Mouse (Mus musculus) gastrocnemius, adult 2 months (tissue): ENCODE measurements around the gene Pkm. TPM values are rescaled to one million over a fixed set of nuclear protein-coding genes. Genes with fewer than 3 reads are reported as not detected.

Experiments used
- DNase-seq: peaks from one replicate; pipeline ENCODE4 v3.0.0; 2022
- H3K27ac ChIP-seq: fragments of 200-600 bp; 2 replicates; pipeline ENCODE4 v1.8.1; 2022; ENCODE audit warnings: mild to moderate bottlenecking
- H3K4me3 ChIP-seq: fragments of 200-600 bp; 2 replicates; pipeline ENCODE4 v1.8.1; 2022; ENCODE audit warnings: mild to moderate bottlenecking, moderate library complexity
- CTCF ChIP-seq: fragments of 200-600 bp; IDR thresholded peaks from 2 replicates; pipeline ENCODE4 v1.8.1; 2022; ENCODE audit warnings: antibody characterized with exemption, mild to moderate bottlenecking, moderate library complexity
- intact Hi-C: fragments of 180-260 bp; cut with DNase I; formaldehyde crosslinking; loops from one replicate; pipeline ENCODE4 v1.15.1; 2025
- total RNA-seq, 2 experiments: library from RNA; stranded (reverse); gene quantifications; 2 replicates each; pipeline ENCODE4 v1.2.3; 2021

The Pkm gene
- total RNA-seq, 2 experiments from 2014 or later = 2,556 to 3,331 TPM

- intact Hi-C loops = loop anchor here (5.0 kb wide), 1 partner anchor 40 kb away; the partner anchor contains the start of gene Parp6
- peak overlapping the region; percentile 99 for H3K27ac ChIP-seq
- peak; percentile 53 for TF ChIP-seq CTCF
- peak overlapping the region; percentile 93 for H3K4me3 ChIP-seq
- peak; percentile 87 for DNase-seq
Measured at GRCm38 (mm10) chr9:59656635-59657617, 758 bp downstream of the Pkm start.

- intact Hi-C loops = loop anchor here (2.0 to 5.0 kb wide), 2 partner anchors 15 to 41 kb away; partner anchors contain the start of gene Parp6
- Histone ChIP-seq H3K4me3 (peak overlapping the region; percentile 93), H3K27ac (peak overlapping the region; percentile 99)
- no peak for DNase-seq
- no peak for TF ChIP-seq CTCF
Measured at GRCm38 (mm10) chr9:59658146-59658545, 2.0 kb downstream of the Pkm start.

- peak; percentile 94 for TF ChIP-seq CTCF
- Histone ChIP-seq H3K27ac (peak overlapping the region; percentile 99), H3K4me3 (peak overlapping the region; percentile 93)
- DNase-seq = peak; percentile 92
- intact Hi-C loops = loop anchor here (2.0 to 5.0 kb wide), 2 partner anchors 13 to 42 kb away; partner anchors contain the start of gene Parp6
Measured at GRCm38 (mm10) chr9:59659036-59660026, 3.2 kb downstream of the Pkm start.

- H3K27ac ChIP-seq = peak overlapping the region; percentile 99
- peak overlapping the region; percentile 93 for H3K4me3 ChIP-seq
- intact Hi-C loops = no loop called here
- peak; percentile 86 for DNase-seq
- no peak for TF ChIP-seq CTCF
Measured at GRCm38 (mm10) chr9:59660421-59660820, 4.3 kb downstream of the Pkm start.

GRCm38 (mm10) chr9:59661298-59661975 is 5.3 kb downstream of the Pkm start:
- intact Hi-C loops = no loop called here

GRCm38 (mm10) chr9:59663226-59663625 is 7.1 kb downstream of the Pkm start:
- TF ChIP-seq CTCF = no peak
- Histone ChIP-seq H3K4me3 (peak overlapping the region; percentile 93), H3K27ac (peak overlapping the region; percentile 99)
- no peak for DNase-seq
- intact Hi-C loops = no loop called here

More at GRCm38 (mm10) chr9:59661298-59661975, 5.3 kb downstream of the Pkm start:
- Histone ChIP-seq H3K27ac (peak overlapping the region; percentile 99), H3K4me3 (peak overlapping the region; percentile 93)
- DNase-seq = no peak
- no peak for TF ChIP-seq CTCF

GRCm38 (mm10) chr9:59663957-59664356 is 7.8 kb downstream of the Pkm start:
- TF ChIP-seq CTCF = no peak
- intact Hi-C loops = no loop called here
- DNase-seq = no peak
- peak overlapping the region; percentile 99 for H3K27ac ChIP-seq
- H3K4me3 ChIP-seq = peak overlapping the region; percentile 93

- peak overlapping the region; percentile 99 for H3K27ac ChIP-seq
- intact Hi-C loops = no loop called here
- DNase-seq = no peak
- H3K4me3 ChIP-seq = peak overlapping the region; percentile 93
- no peak for TF ChIP-seq CTCF
Measured at GRCm38 (mm10) chr9:59664664-59665256, 8.6 kb downstream of the Pkm start.

- peak overlapping the region; percentile 93 for H3K4me3 ChIP-seq
- peak overlapping the region; percentile 99 for H3K27ac ChIP-seq
- intact Hi-C loops = no loop called here
- no peak for DNase-seq
- no peak for TF ChIP-seq CTCF
Measured at GRCm38 (mm10) chr9:59666016-59666415, 9.8 kb downstream of the Pkm start.

- peak; percentile 63 for DNase-seq
Measured at GRCm38 (mm10) chr9:59666813-59667212, 10.6 kb downstream of the Pkm start.

GRCm38 (mm10) chr9:59667250-59667649 is 11.1 kb downstream of the Pkm start:
- TF ChIP-seq CTCF = no peak
- Histone ChIP-seq H3K27ac (peak overlapping the region; percentile 99), H3K4me3 (peak overlapping the region; percentile 44)
- peak; percentile 69 for DNase-seq
- intact Hi-C loops = no loop called here

More at GRCm38 (mm10) chr9:59666813-59667212, 10.6 kb downstream of the Pkm start:
- Histone ChIP-seq H3K4me3 (peak overlapping the region; percentile 1; the same call in 1 of the 2 replicates), H3K27ac (peak overlapping the region; percentile 99)
- intact Hi-C loops = no loop called here
- no peak for TF ChIP-seq CTCF
